Mouse (Mus musculus) embryonic stem cell, embryonic (primary cell): ENCODE data around the gene Trpv3.

Source experiments
- CTCF ChIA-PET, 4 experiments: fragments of 300-600 bp in 2 of 4; fragments of 350-600 bp in 2 of 4; sonication (Branson Sonifier 250); formaldehyde crosslinking; loops; one replicate each; lab custom pipeline; 2022; ENCODE audit warnings: inconsistent platforms in 2 of 4; lab: Charles Lee
- POLR2A ChIA-PET, 4 experiments: fragments of 300-600 bp in 2 of 4; fragments of 350-600 bp in 2 of 4; sonication (Branson Sonifier 250); formaldehyde crosslinking; loops; one replicate each; lab custom pipeline; 2022; ENCODE audit warnings: antibody characterized with exemption in 4 of 4, inconsistent platforms in 1 of 4; lab: Charles Lee

Gene Trpv3

GRCm38 (mm10) chr11:73267267-73267666, at the start of gene Trpv3:
Trpv3 (plus strand) TSS chr11:73267388.
- ChIA-PET POLR2A (interaction anchor here in 3 of 4 experiments (0.6 to 2.0 kb wide), 7 partner anchors 9 to 137 kb away, joined by 3 to 10 read pairs (median 3); partner anchors contain the start of genes Ctns (in 1 of the 3) and Shpk (in 1 of the 3)), CTCF (interaction anchor here in 2 of 4 experiments (0.6 to 1.2 kb wide), 2 partner anchors 14 to 670 kb away, joined by 4 read pairs; no protein-coding TSS in a partner anchor)

- ChIA-PET POLR2A (interaction anchor here in 1 of 4 experiments (1.0 kb wide), 1 partner anchor 48 kb away, joined by 3 read pairs; the partner anchor contains the start of gene Trpv3), CTCF (interaction anchor here in 1 of 4 experiments (0.6 kb wide), 1 partner anchor 279 kb away, joined by 3 read pairs; no protein-coding TSS in a partner anchor)
These were observed 47.5 kb upstream of the Trpv3 start for GRCm38 (mm10) chr11:73219671-73220070.

GRCm38 (mm10) chr11:73220651-73221050, 46.5 kb upstream of the Trpv3 start:
- CTCF ChIA-PET, result interaction anchor here in 1 of 4 experiments (0.5 kb wide), 1 partner anchor 289 kb away, joined by 3 read pairs; no protein-coding TSS in a partner anchor

GRCm38 (mm10) chr11:73222846-73223245, 44.3 kb upstream of the Trpv3 start:
- POLR2A ChIA-PET, result interaction anchor here in 2 of 4 experiments (1.0 to 3.8 kb wide), 4 partner anchors 24 to 85 kb away, joined by 3 to 12 read pairs (median 4); partner anchors contain the start of genes Ctns (in 2 of the 2), Shpk (in 2 of the 2) and Haspin (in 1 of the 2)
- CTCF ChIA-PET, result interaction anchor here in 3 of 4 experiments (0.6 to 1.7 kb wide), 4 partner anchors 21 to 215 kb away, joined by 3 to 4 read pairs (median 3); no protein-coding TSS in a partner anchor

More at GRCm38 (mm10) chr11:73220651-73221050, 46.5 kb upstream of the Trpv3 start:
- POLR2A ChIA-PET, result interaction anchor here in 1 of 4 experiments (1.0 kb wide), 1 partner anchor 47 kb away, joined by 3 read pairs; the partner anchor contains the start of gene Trpv3

- ChIA-PET CTCF (no interaction called here), POLR2A (interaction anchor here in 2 of 4 experiments (0.6 to 3.8 kb wide), 4 partner anchors 25 to 97 kb away, joined by 3 to 12 read pairs (median 3); partner anchors contain the start of genes Ctns (in 1 of the 2), Haspin (in 1 of the 2) and Shpk (in 1 of the 2))
These were observed 43.2 kb upstream of the Trpv3 start for GRCm38 (mm10) chr11:73223966-73224365.

GRCm38 (mm10) chr11:73225856-73226255, 41.3 kb upstream of the Trpv3 start:
- ChIA-PET CTCF (no interaction called here), POLR2A (interaction anchor here in 1 of 4 experiments (3.8 kb wide), 1 partner anchor 27 kb away, joined by 12 read pairs; the partner anchor contains the start of genes Ctns and Shpk)

- ChIA-PET CTCF (no interaction called here), POLR2A (interaction anchor here in 1 of 4 experiments (0.6 kb wide), 1 partner anchor 42 kb away, joined by 4 read pairs; no protein-coding TSS in a partner anchor)
These were observed 38.3 kb upstream of the Trpv3 start for GRCm38 (mm10) chr11:73228881-73229280.

GRCm38 (mm10) chr11:73230081-73230480, 37.1 kb upstream of the Trpv3 start:
- ChIA-PET CTCF (no interaction called here), POLR2A (no interaction called here)

- POLR2A ChIA-PET, result interaction anchor here in 2 of 4 experiments (1.2 to 1.5 kb wide), 2 partner anchors 34 to 35 kb away, joined by 3 to 5 read pairs; partner anchors contain the start of genes Ctns (in 1 of the 2) and Shpk (in 1 of the 2)
- CTCF ChIA-PET, result interaction anchor here in 1 of 4 experiments (0.6 kb wide), 1 partner anchor 11 kb away, joined by 4 read pairs; no protein-coding TSS in a partner anchor
These were observed 34.7 kb upstream of the Trpv3 start for GRCm38 (mm10) chr11:73232513-73232912.

GRCm38 (mm10) chr11:73233992-73234391, 33.2 kb upstream of the Trpv3 start, which contains the start of gene Trpv1:
Trpv1 (plus strand) TSS chr11:73234292.
- CTCF ChIA-PET, result interaction anchor here in 1 of 4 experiments (1.4 kb wide), 1 partner anchor 47 kb away, joined by 3 read pairs; no protein-coding TSS in a partner anchor
- POLR2A ChIA-PET, result interaction anchor here in 2 of 4 experiments (1.2 to 1.4 kb wide), 2 partner anchors 34 to 35 kb away, joined by 3 read pairs; partner anchors contain the start of genes Ctns (in 1 of the 2) and Shpk (in 1 of the 2)

- CTCF ChIA-PET, result no interaction called here
- POLR2A ChIA-PET, result interaction anchor here in 1 of 4 experiments (0.7 kb wide), 2 partner anchors 228 to 373 kb away, joined by 4 to 5 read pairs; no protein-coding TSS in a partner anchor
These were observed 31.0 kb upstream of the Trpv3 start for GRCm38 (mm10) chr11:73235990-73236701.

GRCm38 (mm10) chr11:73236731-73237130, 30.5 kb upstream of the Trpv3 start:
- CTCF ChIA-PET, result no interaction called here

GRCm38 (mm10) chr11:73242199-73242598, 25.0 kb upstream of the Trpv3 start:
- CTCF ChIA-PET, result no interaction called here

More at GRCm38 (mm10) chr11:73236731-73237130, 30.5 kb upstream of the Trpv3 start:
- POLR2A ChIA-PET, result interaction anchor here in 1 of 4 experiments (0.7 kb wide), 2 partner anchors 229 to 374 kb away, joined by 4 to 5 read pairs; no protein-coding TSS in a partner anchor

GRCm38 (mm10) chr11:73242777-73243176, 24.4 kb upstream of the Trpv3 start:
- ChIA-PET CTCF (no interaction called here), POLR2A (interaction anchor here in 1 of 4 experiments (0.5 kb wide), 1 partner anchor 91 kb away, joined by 3 read pairs; no protein-coding TSS in a partner anchor)

More at GRCm38 (mm10) chr11:73242199-73242598, 25.0 kb upstream of the Trpv3 start:
- POLR2A ChIA-PET, result interaction anchor here in 1 of 4 experiments (1.1 kb wide), 1 partner anchor 15 kb away, joined by 3 read pairs; no protein-coding TSS in a partner anchor

GRCm38 (mm10) chr11:73257362-73257945, 9.7 kb upstream of the Trpv3 start:
- CTCF ChIA-PET, result no interaction called here
- POLR2A ChIA-PET, result interaction anchor here in 3 of 4 experiments (0.7 to 2.2 kb wide), 12 partner anchors 8 to 328 kb away, joined by 3 to 10 read pairs (median 4); partner anchors contain the start of genes Ctns (in 2 of the 3), Shpk (in 2 of the 3) and Trpv3 (in 2 of the 3)

- POLR2A ChIA-PET, result interaction anchor here in 2 of 4 experiments (0.6 to 2.2 kb wide), 3 partner anchors 9 to 66 kb away, joined by 3 to 10 read pairs (median 3); partner anchors contain the start of gene Trpv3 (in 2 of the 2)
- CTCF ChIA-PET, result no interaction called here
These were observed 8.5 kb upstream of the Trpv3 start for GRCm38 (mm10) chr11:73258664-73259063.

GRCm38 (mm10) chr11:73260457-73260856, 6.7 kb upstream of the Trpv3 start:
- ChIA-PET CTCF (interaction anchor here in 1 of 4 experiments (0.5 kb wide), 1 partner anchor 445 kb away, joined by 3 read pairs; no protein-coding TSS in a partner anchor), POLR2A (no interaction called here)
